Mouse (Mus musculus): ENCODE measurements around the gene Prkra.

Prkra gene

DNA sequence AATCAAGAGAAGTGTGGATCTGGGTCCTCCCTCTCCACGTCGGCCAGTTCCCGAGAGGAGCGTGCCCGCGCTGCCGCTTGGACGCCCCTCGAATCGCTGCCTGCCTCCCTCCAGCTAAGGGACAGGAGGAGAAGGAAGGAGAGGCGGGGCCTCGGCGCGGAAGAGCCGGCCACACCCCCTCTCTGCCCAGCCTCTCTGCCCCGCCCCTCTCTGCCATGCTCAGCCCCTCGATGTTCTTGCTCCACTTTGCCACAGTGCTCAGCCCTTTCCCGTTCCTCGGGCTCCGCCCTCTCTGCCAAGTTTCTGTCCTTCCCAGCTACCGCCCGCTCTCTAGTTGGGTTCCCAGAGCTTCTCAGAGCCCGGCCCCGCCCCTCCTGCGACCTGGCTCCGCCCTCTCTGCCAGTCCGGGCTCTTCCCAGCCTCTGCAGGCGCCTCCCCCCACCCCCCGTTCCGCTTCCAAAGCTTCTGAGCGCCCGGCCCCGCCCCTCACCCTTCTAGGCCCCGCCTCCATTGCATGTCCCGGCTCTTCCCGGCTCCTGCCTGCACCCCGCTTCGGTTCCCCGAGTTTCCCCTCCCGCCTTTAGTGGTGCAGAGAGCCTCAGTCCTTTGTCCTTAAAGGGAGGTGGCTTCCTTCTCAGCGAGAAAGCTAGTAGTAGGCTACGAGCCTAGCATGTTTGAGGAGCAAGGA is at the start of gene Prkra, which contains the start of gene Pjvk:
Gene Prkra (minus strand): TSS at position 133 of the 688 bp plus-strand sequence.
Gene Pjvk (plus strand): TSS at position 594 of the 688 bp plus-strand sequence.
- Histone ChIP-seq H3K36me3 (ENCODE audit: control insufficient read depth, insufficient read depth, low read length, poor library complexity, severe bottlenecking) (no peaks in the 10 kb centered on the region), H3K27me3 (ENCODE audit: control insufficient read depth, insufficient read depth, low read length, poor library complexity, severe bottlenecking) (no peaks in the 10 kb centered on the region)
- DNase-seq (ENCODE audit: low read depth, low spot score) = peak; percentile 81

- no peaks in the 10 kb centered on the region for H3K27me3 ChIP-seq (ENCODE audit: control insufficient read depth, insufficient read depth, low read length, poor library complexity, severe bottlenecking)
- DNase-seq (ENCODE audit: low read depth, low spot score) = no peak
Observed at GRCm38 (mm10) chr2:76695290-76695689, 47.5 kb upstream of the Prkra start.

GRCm38 (mm10) chr2:76693765-76694164 is 46.0 kb upstream of the Prkra start:
- H3K36me3 ChIP-seq (ENCODE audit: control insufficient read depth, insufficient read depth, low read length, poor library complexity, severe bottlenecking) = peaks cover 14% of the 10 kb centered on the region; the same call in 1 of the 2 replicates
- no peaks in the 10 kb centered on the region for H3K27me3 ChIP-seq (ENCODE audit: control insufficient read depth, insufficient read depth, low read length, poor library complexity, severe bottlenecking)
- DNase-seq (ENCODE audit: low read depth, low spot score) = no peak

More at GRCm38 (mm10) chr2:76695290-76695689, 47.5 kb upstream of the Prkra start:
- H3K36me3 ChIP-seq (ENCODE audit: control insufficient read depth, insufficient read depth, low read length, poor library complexity, severe bottlenecking) = peaks cover 13% of the 10 kb centered on the region

DNA sequence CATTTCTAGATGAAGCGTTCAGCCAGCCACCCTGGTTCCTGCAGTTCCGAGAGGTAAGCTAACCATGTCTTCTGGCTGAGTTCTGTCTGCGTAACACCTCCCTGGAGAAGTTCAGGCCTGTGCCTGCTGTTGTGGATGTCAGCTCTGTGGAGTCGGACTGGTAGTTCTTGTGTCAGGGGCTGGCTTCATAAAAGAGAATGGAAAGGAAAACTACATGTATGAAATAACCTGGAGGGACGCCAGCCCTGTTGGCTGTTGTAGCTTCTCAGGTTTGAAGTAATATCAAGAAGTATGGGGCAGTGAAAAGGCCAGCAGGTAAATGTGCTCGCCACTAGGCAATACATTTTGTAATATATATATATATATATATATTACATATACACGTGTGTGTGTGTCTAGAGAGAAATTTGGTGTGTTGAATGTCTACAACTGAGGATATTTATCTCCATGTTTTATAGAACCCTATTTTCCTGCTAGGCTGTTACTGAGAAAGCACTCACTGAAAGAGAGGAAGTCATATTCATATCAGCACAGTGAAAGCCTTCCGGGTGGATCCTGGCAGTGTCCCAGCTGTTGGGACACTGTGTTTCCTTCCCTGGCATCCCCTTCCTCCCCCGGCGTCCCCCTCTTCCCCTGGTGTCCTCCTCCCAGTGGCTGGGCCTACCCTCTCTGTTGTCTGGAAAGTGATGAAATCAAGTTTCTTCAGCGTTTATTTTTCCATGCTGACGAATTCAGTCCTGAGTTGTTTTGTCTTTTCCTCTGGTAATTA is 42.8 kb upstream of the Prkra start:
- Histone ChIP-seq H3K36me3 (ENCODE audit: control insufficient read depth, insufficient read depth, low read length, poor library complexity, severe bottlenecking) (peaks cover 25% of the 10 kb centered on the region), H3K27me3 (ENCODE audit: control insufficient read depth, insufficient read depth, low read length, poor library complexity, severe bottlenecking) (no peaks in the 10 kb centered on the region)
- DNase-seq (ENCODE audit: low read depth, low spot score) = no peak

GRCm38 (mm10) chr2:76688162-76688561 is 40.3 kb upstream of the Prkra start:
- no peak for DNase-seq (ENCODE audit: low read depth, low spot score)
- Histone ChIP-seq H3K27me3 (ENCODE audit: control insufficient read depth, insufficient read depth, low read length, poor library complexity, severe bottlenecking) (no peaks in the 10 kb centered on the region), H3K36me3 (ENCODE audit: control insufficient read depth, insufficient read depth, low read length, poor library complexity, severe bottlenecking) (peaks cover 27% of the 10 kb centered on the region)

GRCm38 (mm10) chr2:76687608-76688007 is 39.8 kb upstream of the Prkra start:
- Histone ChIP-seq H3K36me3 (ENCODE audit: control insufficient read depth, insufficient read depth, low read length, poor library complexity, severe bottlenecking) (peaks cover 27% of the 10 kb centered on the region), H3K27me3 (ENCODE audit: control insufficient read depth, insufficient read depth, low read length, poor library complexity, severe bottlenecking) (no peaks in the 10 kb centered on the region)
- no peak for DNase-seq (ENCODE audit: low read depth, low spot score)

GRCm38 (mm10) chr2:76686986-76687385 is 39.2 kb upstream of the Prkra start:
- Histone ChIP-seq H3K36me3 (ENCODE audit: control insufficient read depth, insufficient read depth, low read length, poor library complexity, severe bottlenecking) (peaks cover 32% of the 10 kb centered on the region), H3K27me3 (ENCODE audit: control insufficient read depth, insufficient read depth, low read length, poor library complexity, severe bottlenecking) (no peaks in the 10 kb centered on the region)
- DNase-seq (ENCODE audit: low read depth, low spot score) = no peak

GRCm38 (mm10) chr2:76682301-76682700 is 34.5 kb upstream of the Prkra start:
- no peaks in the 10 kb centered on the region for H3K27me3 ChIP-seq (ENCODE audit: control insufficient read depth, insufficient read depth, low read length, poor library complexity, severe bottlenecking)
- peaks cover 27% of the 10 kb centered on the region for H3K36me3 ChIP-seq (ENCODE audit: control insufficient read depth, insufficient read depth, low read length, poor library complexity, severe bottlenecking)
- DNase-seq (ENCODE audit: low read depth, low spot score) = no peak

DNA sequence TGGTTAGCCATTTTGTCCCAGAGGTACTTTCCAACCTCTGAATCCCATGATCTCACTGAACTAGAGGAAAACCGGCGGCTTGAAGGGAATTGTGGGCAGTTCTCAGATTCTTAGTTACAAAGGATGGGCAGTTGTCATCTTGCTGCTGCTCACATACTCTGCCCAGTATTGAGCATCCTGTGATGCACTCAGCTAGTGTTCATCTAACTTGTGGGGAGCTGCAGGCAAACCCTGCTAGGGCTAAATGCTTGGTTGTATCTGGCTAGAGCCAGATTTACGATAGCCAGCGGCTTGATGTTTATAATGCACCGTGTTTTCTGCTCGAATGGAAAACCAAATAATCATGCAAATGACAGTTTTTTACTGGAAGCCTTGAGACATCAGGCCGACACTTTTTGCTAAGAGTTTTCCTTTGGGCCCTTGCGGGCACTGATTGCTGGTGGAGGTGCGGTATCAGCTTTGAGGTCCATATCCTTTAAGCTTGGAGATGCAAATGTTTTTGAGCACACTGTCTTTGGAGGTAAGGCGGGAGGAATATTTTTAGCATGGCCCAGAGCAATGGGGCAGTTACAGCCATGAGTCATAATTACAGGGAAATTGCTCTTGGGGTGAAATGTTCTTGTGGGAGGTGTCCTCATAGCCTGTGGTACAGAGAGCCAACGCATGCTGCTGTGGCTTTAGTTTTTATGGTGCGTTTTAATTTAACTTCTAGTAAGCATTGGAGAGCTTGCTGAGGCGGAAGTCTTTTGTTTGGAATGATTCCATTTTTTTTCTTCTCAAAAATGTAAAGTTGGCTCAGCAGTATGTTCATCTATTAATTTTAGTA is 28.8 kb upstream of the Prkra start:
- Histone ChIP-seq H3K27me3 (ENCODE audit: control insufficient read depth, insufficient read depth, low read length, poor library complexity, severe bottlenecking) (no peaks in the 10 kb centered on the region), H3K36me3 (ENCODE audit: control insufficient read depth, insufficient read depth, low read length, poor library complexity, severe bottlenecking) (no peaks in the 10 kb centered on the region)
- DNase-seq (ENCODE audit: low read depth, low spot score) = no peak

DNA sequence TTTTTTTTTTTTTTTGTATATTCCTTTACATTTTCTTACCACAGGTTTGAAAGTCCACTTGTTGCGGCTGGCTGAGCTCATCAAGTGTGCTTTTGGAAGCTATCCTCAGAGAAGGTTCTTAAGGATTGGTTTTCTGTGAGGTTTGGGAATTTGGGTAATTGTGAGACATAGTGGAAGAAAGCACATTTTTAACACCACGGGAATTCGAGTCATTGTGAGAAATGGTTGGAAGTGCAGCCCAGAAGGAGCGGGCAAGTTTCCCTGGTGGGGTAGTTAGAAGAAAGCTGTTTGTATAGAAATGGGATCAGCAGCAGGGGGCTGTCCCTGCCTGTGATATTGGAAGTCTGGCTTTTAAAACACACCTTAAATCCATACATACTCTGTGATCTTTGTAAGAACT is 28.1 kb upstream of the Prkra start:
- no peaks in the 10 kb centered on the region for H3K36me3 ChIP-seq (ENCODE audit: control insufficient read depth, insufficient read depth, low read length, poor library complexity, severe bottlenecking)
- DNase-seq (ENCODE audit: low read depth, low spot score) = no peak
- H3K27me3 ChIP-seq (ENCODE audit: control insufficient read depth, insufficient read depth, low read length, poor library complexity, severe bottlenecking) = no peaks in the 10 kb centered on the region

- DNase-seq (ENCODE audit: low read depth, low spot score) = peak; percentile 26
- Histone ChIP-seq H3K27me3 (ENCODE audit: control insufficient read depth, insufficient read depth, low read length, poor library complexity, severe bottlenecking) (no peaks in the 10 kb centered on the region), H3K36me3 (ENCODE audit: control insufficient read depth, insufficient read depth, low read length, poor library complexity, severe bottlenecking) (no peaks in the 10 kb centered on the region)
Observed at GRCm38 (mm10) chr2:76675451-76675850, 27.6 kb upstream of the Prkra start.

- peak; percentile 76 for DNase-seq (ENCODE audit: low read depth, low spot score)
- Histone ChIP-seq H3K27me3 (ENCODE audit: control insufficient read depth, insufficient read depth, low read length, poor library complexity, severe bottlenecking) (no peaks in the 10 kb centered on the region), H3K36me3 (ENCODE audit: control insufficient read depth, insufficient read depth, low read length, poor library complexity, severe bottlenecking) (no peaks in the 10 kb centered on the region)
Observed at GRCm38 (mm10) chr2:76674725-76675427, 27.1 kb upstream of the Prkra start, which contains the start of gene Plekha3. Plekha3 (plus strand) TSS chr2:76675281.

DNA sequence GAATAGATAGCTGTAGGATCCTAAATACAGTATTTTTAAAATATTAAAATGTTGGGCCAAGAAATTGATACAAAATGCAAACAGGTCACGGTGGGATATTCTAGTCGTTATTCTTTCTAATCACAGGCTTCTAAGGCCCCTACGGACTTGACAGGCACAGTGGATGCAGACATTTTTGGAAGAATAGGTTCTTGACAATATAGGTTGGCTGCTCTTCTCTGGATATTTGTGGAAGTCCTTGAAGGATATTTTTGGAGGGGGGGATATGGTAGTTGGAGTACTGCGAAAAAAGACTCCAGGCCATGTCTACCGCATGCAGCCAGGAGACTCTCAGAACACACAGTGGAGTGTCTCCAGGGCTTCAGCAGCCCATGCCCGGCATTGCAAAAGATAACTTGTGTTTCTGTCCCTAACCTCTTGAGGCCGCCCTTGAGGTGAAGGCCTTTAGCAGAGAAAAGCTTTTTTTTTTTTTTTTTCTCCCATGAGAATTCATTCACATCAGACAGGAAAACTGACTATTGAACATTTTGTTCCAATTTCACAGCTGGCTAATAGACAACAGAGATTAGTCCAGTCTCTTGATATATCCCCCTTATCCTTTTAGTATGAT is 25.8 kb upstream of the Prkra start:
- Histone ChIP-seq H3K36me3 (ENCODE audit: control insufficient read depth, insufficient read depth, low read length, poor library complexity, severe bottlenecking) (no peaks in the 10 kb centered on the region), H3K27me3 (ENCODE audit: control insufficient read depth, insufficient read depth, low read length, poor library complexity, severe bottlenecking) (no peaks in the 10 kb centered on the region)
- peak; percentile 79 for DNase-seq (ENCODE audit: low read depth, low spot score)

DNA sequence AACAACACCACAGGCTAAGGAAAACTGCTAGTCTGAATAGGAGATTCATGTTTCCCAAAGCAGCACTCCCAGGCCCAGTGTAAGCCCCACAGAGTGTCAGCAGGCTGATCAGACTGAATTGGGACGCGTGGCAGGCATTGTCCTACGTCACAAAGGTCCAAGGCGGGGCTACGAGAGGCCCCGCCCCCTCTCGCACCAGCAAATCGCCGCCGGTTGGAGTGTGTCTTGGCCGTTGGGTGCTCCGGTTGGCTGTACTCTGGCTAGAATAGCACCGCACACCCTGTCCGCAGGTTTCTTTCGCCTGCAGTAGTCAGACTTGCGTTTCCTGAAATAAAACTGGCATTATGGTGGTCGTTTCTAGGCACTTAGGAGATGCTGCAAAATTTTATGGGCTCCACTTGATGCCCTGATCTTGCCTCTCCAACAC is 25.2 kb upstream of the Prkra start, which contains the start of gene Fkbp7:
Gene Fkbp7 (minus strand): TSS at position 151 of the 427 bp plus-strand sequence.
- DNase-seq (ENCODE audit: low read depth, low spot score) = peak; percentile 95
- H3K36me3 ChIP-seq (ENCODE audit: control insufficient read depth, insufficient read depth, low read length, poor library complexity, severe bottlenecking) = no peaks in the 10 kb centered on the region
- H3K27me3 ChIP-seq (ENCODE audit: control insufficient read depth, insufficient read depth, low read length, poor library complexity, severe bottlenecking) = no peaks in the 10 kb centered on the region

All from splenic B cell, adult 2 months (primary cell).